Mouse (Mus musculus) lung, postnatal 0 days (tissue): ENCODE measurements around the gene Gm20458.

Source experiments
- CTCF ChIP-seq: IDR thresholded peaks from 2 replicates; pipeline ENCODE4 v1.5.1; 2016; ENCODE audit warnings: antibody characterized with exemption, mild to moderate bottlenecking
- EP300 ChIP-seq: IDR thresholded peaks from 2 replicates; pipeline ENCODE4 v1.6.1; 2016; ENCODE audit warnings: antibody characterized with exemption, mild to moderate bottlenecking, control low read depth

- TF ChIP-seq CTCF = no peak
- TF ChIP-seq EP300 = no peak
Observed at GRCm38 (mm10) chr2:164458535-164458934, 2.2 kb upstream of the Gm20458 start.
